Mouse (Mus musculus): ENCODE measurements around the gene Crkl. TPM values are rescaled to one million over a fixed set of nuclear protein-coding genes. Genes with fewer than 3 reads are reported as not detected.

The Crkl gene
- polyA plus RNA-seq, 1 experiment from 2014 or later, result 29.1 TPM

- peak overlapping the region; percentile 82 for H3K27ac ChIP-seq (replicated peaks)
- H3K9ac ChIP-seq (ENCODE audit: low read length), result peak overlapping the region; percentile 84
- H3K36me3 ChIP-seq (ENCODE audit: control insufficient read depth, insufficient read depth, low read length), result peaks cover 3% of the 10 kb centered on the region; the same call in 1 of the 2 replicates
- H3K27me3 ChIP-seq (ENCODE audit: control insufficient read depth, insufficient read depth, low read length), result no peaks in the 10 kb centered on the region
- H3K4me1 ChIP-seq (replicated peaks; ENCODE audit: control insufficient read depth, insufficient read depth), result peaks cover 2% of the 10 kb centered on the region; the same call in 1 of the 2 replicates
- 6% methylated on average over 9 of the region's 9 CpGs for WGBS
- no peak for DNase-seq (ENCODE audit: low spot score)
- H3K4me3 ChIP-seq (ENCODE audit: low read depth, low read length), result peak overlapping the region; percentile 75
- no peak for ATAC-seq (ENCODE audit: low FRiP score, low TSS enrichment)
- TF ChIP-seq EP300 (optimal IDR thresholded peaks at IDR 0.05), result no peak
- no peak for TF ChIP-seq CTCF (IDR thresholded peaks at IDR 0.05; ENCODE audit: low read depth)
- peak overlapping the region; percentile 54 for H3K4me2 ChIP-seq (replicated peaks; ENCODE audit: low read depth)
- H3K9me3 ChIP-seq (ENCODE audit: control insufficient read depth, low read length), result no peaks in the 10 kb centered on the region
Measured at GRCm38 (mm10) chr16:17509240-17509597, 57.4 kb downstream of the Crkl start.

GRCm38 (mm10) chr16:17510143-17510542 lies 58.4 kb downstream of the Crkl start:
- Histone ChIP-seq H3K27ac (replicated peaks) (no peak overlapping the region), H3K36me3 (ENCODE audit: control insufficient read depth, insufficient read depth, low read length) (peaks cover 5% of the 10 kb centered on the region; the same call in 1 of the 2 replicates), H3K4me1 (replicated peaks; ENCODE audit: control insufficient read depth, insufficient read depth) (peaks cover 2% of the 10 kb centered on the region; the same call in 1 of the 2 replicates), H3K9ac (ENCODE audit: low read length) (no peak overlapping the region), H3K27me3 (ENCODE audit: control insufficient read depth, insufficient read depth, low read length) (no peaks in the 10 kb centered on the region), H3K4me2 (replicated peaks; ENCODE audit: low read depth) (peak overlapping the region; percentile 54), H3K4me3 (ENCODE audit: low read depth, low read length) (no peak overlapping the region), H3K9me3 (ENCODE audit: control insufficient read depth, low read length) (no peaks in the 10 kb centered on the region)
- TF ChIP-seq EP300 (optimal IDR thresholded peaks at IDR 0.05), result no peak
- no peak for ATAC-seq (ENCODE audit: low FRiP score, low TSS enrichment)
- no peak for DNase-seq (ENCODE audit: low spot score)
- WGBS, result 90% methylated on average over 2 of the region's 2 CpGs

GRCm38 (mm10) chr16:17510686-17511085 lies 58.9 kb downstream of the Crkl start:
- TF ChIP-seq CTCF (IDR thresholded peaks at IDR 0.05; ENCODE audit: low read depth) (no peak), EP300 (optimal IDR thresholded peaks at IDR 0.05) (no peak)
- no peak for DNase-seq (ENCODE audit: low spot score)
- peaks cover 2% of the 10 kb centered on the region; the same call in 1 of the 2 replicates for H3K4me1 ChIP-seq (replicated peaks; ENCODE audit: control insufficient read depth, insufficient read depth)
- H3K27ac ChIP-seq (replicated peaks), result no peak overlapping the region
- H3K4me2 ChIP-seq (replicated peaks; ENCODE audit: low read depth), result no peak overlapping the region
- no peaks in the 10 kb centered on the region for H3K27me3 ChIP-seq (ENCODE audit: control insufficient read depth, insufficient read depth, low read length)
- 60% methylated on average over 2 of the region's 2 CpGs for WGBS
- no peak overlapping the region for H3K9ac ChIP-seq (ENCODE audit: low read length)
- no peak for ATAC-seq (ENCODE audit: low FRiP score, low TSS enrichment)
- H3K9me3 ChIP-seq (ENCODE audit: control insufficient read depth, low read length), result no peaks in the 10 kb centered on the region
- no peak overlapping the region for H3K4me3 ChIP-seq (ENCODE audit: low read depth, low read length)
- peaks cover 9% of the 10 kb centered on the region for H3K36me3 ChIP-seq (ENCODE audit: control insufficient read depth, insufficient read depth, low read length)

- Histone ChIP-seq H3K9me3 (ENCODE audit: control insufficient read depth, low read length) (no peaks in the 10 kb centered on the region), H3K4me2 (replicated peaks; ENCODE audit: low read depth) (no peak overlapping the region), H3K9ac (ENCODE audit: low read length) (no peak overlapping the region), H3K36me3 (ENCODE audit: control insufficient read depth, insufficient read depth, low read length) (peaks cover 14% of the 10 kb centered on the region), H3K27me3 (ENCODE audit: control insufficient read depth, insufficient read depth, low read length) (no peaks in the 10 kb centered on the region), H3K4me1 (replicated peaks; ENCODE audit: control insufficient read depth, insufficient read depth) (peaks cover 2% of the 10 kb centered on the region; the same call in 1 of the 2 replicates), H3K27ac (replicated peaks) (no peak overlapping the region), H3K4me3 (ENCODE audit: low read depth, low read length) (no peak overlapping the region)
- 90% methylated on average over 4 of the region's 4 CpGs for WGBS
- no peak for DNase-seq (ENCODE audit: low spot score)
- TF ChIP-seq EP300 (optimal IDR thresholded peaks at IDR 0.05), result no peak
- no peak for TF ChIP-seq CTCF (IDR thresholded peaks at IDR 0.05; ENCODE audit: low read depth)
- ATAC-seq (ENCODE audit: low FRiP score, low TSS enrichment), result no peak
Measured at GRCm38 (mm10) chr16:17511431-17511830, 59.6 kb downstream of the Crkl start.

DNA sequence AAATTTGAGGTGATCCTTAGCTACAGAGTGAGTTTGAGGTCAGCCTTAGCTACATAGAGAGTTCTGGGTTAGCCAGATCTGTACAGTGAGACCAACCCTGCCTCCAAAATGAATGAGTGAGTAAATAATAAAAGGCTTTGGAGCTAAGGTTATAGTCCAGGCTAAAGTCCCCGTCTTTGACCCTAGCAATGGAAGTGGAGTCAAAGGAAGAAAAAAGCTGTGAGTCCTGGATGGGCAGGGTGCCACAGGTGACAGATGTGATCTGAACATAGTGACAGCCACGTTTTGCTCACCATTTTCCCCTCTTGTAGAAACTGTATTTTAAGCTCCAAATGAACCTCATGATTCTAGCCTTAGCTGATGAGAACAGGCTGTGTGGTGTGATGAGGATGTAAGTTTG lies 67.1 kb downstream of the Crkl start:
- no peak for DNase-seq (ENCODE audit: low spot score)
- Histone ChIP-seq H3K4me3 (ENCODE audit: low read depth, low read length) (no peak overlapping the region), H3K4me2 (replicated peaks; ENCODE audit: low read depth) (no peak overlapping the region), H3K4me1 (replicated peaks; ENCODE audit: control insufficient read depth, insufficient read depth) (no peaks in the 10 kb centered on the region), H3K9ac (ENCODE audit: low read length) (no peak overlapping the region), H3K27me3 (ENCODE audit: control insufficient read depth, insufficient read depth, low read length) (no peaks in the 10 kb centered on the region), H3K9me3 (ENCODE audit: control insufficient read depth, low read length) (no peaks in the 10 kb centered on the region), H3K27ac (replicated peaks) (no peak overlapping the region), H3K36me3 (ENCODE audit: control insufficient read depth, insufficient read depth, low read length) (peaks cover 52% of the 10 kb centered on the region)
- WGBS, result 81% methylated on average over 2 of the region's 2 CpGs
- ATAC-seq (ENCODE audit: low FRiP score, low TSS enrichment), result no peak
- TF ChIP-seq EP300 (optimal IDR thresholded peaks at IDR 0.05) (no peak), CTCF (IDR thresholded peaks at IDR 0.05; ENCODE audit: low read depth) (no peak)

GRCm38 (mm10) chr16:17524156-17524555 lies 72.4 kb downstream of the Crkl start:
- peaks cover 47% of the 10 kb centered on the region for H3K36me3 ChIP-seq (ENCODE audit: control insufficient read depth, insufficient read depth, low read length)
- no peak overlapping the region for H3K4me2 ChIP-seq (replicated peaks; ENCODE audit: low read depth)
- no peaks in the 10 kb centered on the region for H3K4me1 ChIP-seq (replicated peaks; ENCODE audit: control insufficient read depth, insufficient read depth)
- no peak overlapping the region for H3K27ac ChIP-seq (replicated peaks)
- H3K9ac ChIP-seq (ENCODE audit: low read length), result no peak overlapping the region
- 91% methylated on average over 11 of the region's 11 CpGs for WGBS
- H3K9me3 ChIP-seq (ENCODE audit: control insufficient read depth, low read length), result no peaks in the 10 kb centered on the region
- DNase-seq (ENCODE audit: low spot score) (no peak), ATAC-seq (ENCODE audit: low FRiP score, low TSS enrichment) (no peak)
- H3K27me3 ChIP-seq (ENCODE audit: control insufficient read depth, insufficient read depth, low read length), result no peaks in the 10 kb centered on the region
- H3K4me3 ChIP-seq (ENCODE audit: low read depth, low read length), result no peak overlapping the region
- TF ChIP-seq CTCF (IDR thresholded peaks at IDR 0.05; ENCODE audit: low read depth), result no peak
- TF ChIP-seq EP300 (optimal IDR thresholded peaks at IDR 0.05), result no peak

All from stomach, postnatal 0 days (tissue).